Comparison of ENCODE assay signal across 28 mouse cellular contexts in the genomic region with DNA sequence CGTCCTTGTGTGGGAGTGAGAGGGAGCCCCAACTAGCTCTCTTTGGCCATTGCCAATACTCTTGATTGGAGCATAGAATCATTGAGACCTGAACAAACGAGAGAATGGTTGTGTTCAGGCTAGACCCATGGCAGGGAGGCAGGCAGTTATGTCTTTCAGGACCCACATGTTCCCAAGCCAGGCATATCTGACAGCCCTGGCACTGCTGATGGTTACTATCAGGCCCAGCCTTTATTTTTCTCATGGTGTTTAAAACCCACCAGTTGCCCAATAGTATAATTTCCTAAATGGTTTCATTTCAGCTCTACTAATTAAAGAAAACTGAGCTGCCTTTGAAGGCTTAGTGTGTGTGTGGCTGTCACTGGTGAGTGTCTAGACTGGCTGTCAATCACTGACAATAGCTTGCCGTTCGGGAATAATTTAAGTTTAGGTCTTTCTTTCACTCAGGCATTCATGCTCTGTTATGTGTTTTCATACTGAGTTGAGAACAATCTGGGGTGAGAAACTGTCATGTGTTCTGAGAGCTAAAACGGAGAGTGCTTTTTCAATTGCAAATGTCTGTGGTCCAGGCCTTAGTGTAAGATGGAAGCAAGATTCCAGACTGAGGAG. TPM values are rescaled to one million over a fixed set of nuclear protein-coding genes. Genes with fewer than 3 reads are reported as not detected.
A peak's percentile ranks its signal among the peaks of the same experiment; 100 is the strongest.
DNase-seq lines count a peak whose midpoint lies in the region; ATAC-seq lines count a peak whose summit lies in the region.
"Had no signal": no experiment of that assay in that cellular context is flagged by ENCODE, and none has a peak within 500 bp of the region (broad histone marks: within the 10 kb centered on the region; RNA-seq: fewer than 3 reads in every experiment).

No protein-coding gene starts in this region.

- DNase-seq in hindbrain, embryonic 10.5 days (ENCODE audit: low spot score): no peak
- DNase-seq in midbrain, embryonic 11.5 days (ENCODE audit: low spot score, missing footprints): no peak
- DNase-seq in midbrain, embryonic 14.5 days: no peak
- no peak for DNase-seq in liver, embryonic 11.5 days (ENCODE audit: low spot score)
- DNase-seq in retina, embryonic 14.5 days (ENCODE audit: low spot score): no peak
- DNase-seq: adrenal gland, postnatal 14 days; cerebellum, adult 2 months; cerebellum, postnatal 14 days; gastrocnemius, adult 2 months; gastrocnemius, postnatal 36 days; heart, adult 18-20 months; heart, postnatal 10 days; kidney, adult 8-10 months; kidney, postnatal 4 days; liver, embryonic 13.5 days; lung, adult 2 months; lung, postnatal 10 days; right cerebral cortex, postnatal 25 days had no signal

- no peak overlapping the region for H3K4me2 ChIP-seq in hindbrain, embryonic 13.5 days
- no peak overlapping the region for H3K4me2 ChIP-seq in midbrain, embryonic 11.5 days
- no peak overlapping the region for H3K4me2 ChIP-seq in midbrain, embryonic 14.5 days (ENCODE audit: low read length)
- H3K4me2 ChIP-seq in forebrain, embryonic 13.5 days: no peak overlapping the region
- H3K4me2 ChIP-seq in liver, embryonic 11.5 days: no peak overlapping the region
- H3K4me2 ChIP-seq: heart, embryonic 13.5 days; liver, embryonic 13.5 days; stomach, embryonic 15.5 days had no signal

- H3K4me3 ChIP-seq in hindbrain, embryonic 10.5 days: no peak overlapping the region
- no peak overlapping the region for H3K4me3 ChIP-seq in hindbrain, embryonic 13.5 days
- H3K4me3 ChIP-seq in midbrain, embryonic 11.5 days (ENCODE audit: low read depth, low read length): no peak overlapping the region
- H3K4me3 ChIP-seq in midbrain, embryonic 14.5 days (replicated peaks; ENCODE audit: low read depth, low read length): no peak overlapping the region
- no peak overlapping the region for H3K4me3 ChIP-seq in forebrain, embryonic 13.5 days
- no peak overlapping the region for H3K4me3 ChIP-seq in liver, embryonic 11.5 days (ENCODE audit: low read depth, low read length)
- H3K4me3 ChIP-seq: erythroblast, embryonic 14.5 days; gastrocnemius, adult 2 months; heart, embryonic 13.5 days; left cerebral cortex, adult 2 months; liver, embryonic 13.5 days; stomach, embryonic 15.5 days had no signal

- 37% methylated on average over 5 of the region's 5 CpGs for WGBS in hindbrain, embryonic 10.5 days
- 42% methylated on average over 5 of the region's 5 CpGs for WGBS in hindbrain, embryonic 13.5 days
- WGBS in midbrain, embryonic 11.5 days: 36% methylated on average over 5 of the region's 5 CpGs
- WGBS in midbrain, embryonic 14.5 days: 20% methylated on average over 5 of the region's 5 CpGs
- WGBS in forebrain, embryonic 13.5 days: 13% methylated on average over 5 of the region's 5 CpGs
- 67% methylated on average over 5 of the region's 5 CpGs for WGBS in liver, embryonic 11.5 days

- no peak for ATAC-seq in hindbrain, embryonic 13.5 days (ENCODE audit: low FRiP score)
- ATAC-seq in midbrain, embryonic 11.5 days (ENCODE audit: low FRiP score): 0 out of 2 replicates have a peak, but pooled peaks have one; percentile 24
- ATAC-seq in midbrain, embryonic 14.5 days (ENCODE audit: low FRiP score, low TSS enrichment): no peak
- ATAC-seq in forebrain, embryonic 13.5 days: peak; percentile 88
- no peak for ATAC-seq in liver, embryonic 11.5 days (replicated peaks; ENCODE audit: low FRiP score)
- ATAC-seq: intestine, embryonic 16.5 days; Patski had no signal

- peak overlapping the region; percentile 29 for H3K27ac ChIP-seq in hindbrain, embryonic 10.5 days
- H3K27ac ChIP-seq in hindbrain, embryonic 13.5 days: no peak overlapping the region
- no peak overlapping the region for H3K27ac ChIP-seq in midbrain, embryonic 11.5 days (ENCODE audit: low read depth, low read length)
- H3K27ac ChIP-seq in midbrain, embryonic 14.5 days (replicated peaks; ENCODE audit: low read depth, low read length): no peak overlapping the region
- H3K27ac ChIP-seq in forebrain, embryonic 13.5 days: no peak overlapping the region
- H3K27ac ChIP-seq in liver, embryonic 11.5 days (ENCODE audit: low read depth, low read length): no peak overlapping the region
- H3K27ac ChIP-seq: gastrocnemius, adult 2 months; heart, embryonic 13.5 days; kidney, postnatal 0 days; left cerebral cortex, adult 2 months; liver, embryonic 13.5 days; macrophage; stomach, embryonic 15.5 days had no signal

- H3K27me3 ChIP-seq in hindbrain, embryonic 10.5 days (ENCODE audit: insufficient read depth, poor library complexity, severe bottlenecking): no peaks in the 10 kb centered on the region
- H3K27me3 ChIP-seq in hindbrain, embryonic 13.5 days: no peaks in the 10 kb centered on the region
- H3K27me3 ChIP-seq in midbrain, embryonic 11.5 days (ENCODE audit: control insufficient read depth, insufficient read depth, low read length): no peaks in the 10 kb centered on the region
- no peaks in the 10 kb centered on the region for H3K27me3 ChIP-seq in midbrain, embryonic 14.5 days (ENCODE audit: control insufficient read depth, insufficient read depth, low read length)
- peaks cover 37% of the 10 kb centered on the region for H3K27me3 ChIP-seq in forebrain, embryonic 13.5 days
- no peaks in the 10 kb centered on the region for H3K27me3 ChIP-seq in liver, embryonic 11.5 days (replicated peaks; ENCODE audit: control insufficient read depth, insufficient read depth, low read length)
- H3K27me3 ChIP-seq: liver, embryonic 13.5 days; Patski; stomach, embryonic 15.5 days had no signal

- no peaks in the 10 kb centered on the region for H3K9me3 ChIP-seq in hindbrain, embryonic 10.5 days
- no peaks in the 10 kb centered on the region for H3K9me3 ChIP-seq in hindbrain, embryonic 13.5 days
- H3K9me3 ChIP-seq in midbrain, embryonic 11.5 days (ENCODE audit: control insufficient read depth, low read length): no peaks in the 10 kb centered on the region
- H3K9me3 ChIP-seq in midbrain, embryonic 14.5 days (ENCODE audit: control insufficient read depth, low read length): no peaks in the 10 kb centered on the region
- H3K9me3 ChIP-seq in forebrain, embryonic 13.5 days (replicated peaks): no peaks in the 10 kb centered on the region
- no peaks in the 10 kb centered on the region for H3K9me3 ChIP-seq in liver, embryonic 11.5 days (ENCODE audit: control insufficient read depth, low read length)
- H3K9me3 ChIP-seq: heart, embryonic 13.5 days; liver, embryonic 13.5 days; stomach, embryonic 15.5 days had no signal

- H3K9ac ChIP-seq in hindbrain, embryonic 13.5 days: no peak overlapping the region
- no peak overlapping the region for H3K9ac ChIP-seq in midbrain, embryonic 11.5 days (ENCODE audit: low read length)
- no peak overlapping the region for H3K9ac ChIP-seq in midbrain, embryonic 14.5 days (replicated peaks; ENCODE audit: low read length)
- no peak overlapping the region for H3K9ac ChIP-seq in forebrain, embryonic 13.5 days
- no peak overlapping the region for H3K9ac ChIP-seq in liver, embryonic 11.5 days (ENCODE audit: low read depth, low read length)
- H3K9ac ChIP-seq: heart, embryonic 13.5 days; liver, embryonic 13.5 days; stomach, embryonic 15.5 days had no signal

- no peaks in the 10 kb centered on the region for H3K36me3 ChIP-seq in hindbrain, embryonic 10.5 days
- H3K36me3 ChIP-seq in hindbrain, embryonic 13.5 days: no peaks in the 10 kb centered on the region
- no peaks in the 10 kb centered on the region for H3K36me3 ChIP-seq in midbrain, embryonic 11.5 days (ENCODE audit: control insufficient read depth, insufficient read depth, low read length)
- no peaks in the 10 kb centered on the region for H3K36me3 ChIP-seq in midbrain, embryonic 14.5 days (ENCODE audit: control insufficient read depth, insufficient read depth, low read length)
- H3K36me3 ChIP-seq in forebrain, embryonic 13.5 days (ENCODE audit: poor library complexity, severe bottlenecking): no peaks in the 10 kb centered on the region
- H3K36me3 ChIP-seq in liver, embryonic 11.5 days (ENCODE audit: control insufficient read depth, insufficient read depth, low read length): no peaks in the 10 kb centered on the region
- H3K36me3 ChIP-seq: heart, embryonic 13.5 days; liver, embryonic 13.5 days; stomach, embryonic 15.5 days had no signal

- peaks cover 36% of the 10 kb centered on the region for H3K4me1 ChIP-seq in hindbrain, embryonic 10.5 days (replicated peaks)
- no peaks in the 10 kb centered on the region for H3K4me1 ChIP-seq in hindbrain, embryonic 13.5 days (replicated peaks)
- no peaks in the 10 kb centered on the region for H3K4me1 ChIP-seq in midbrain, embryonic 11.5 days (ENCODE audit: control insufficient read depth, insufficient read depth, low read length)
- peaks cover 5% of the 10 kb centered on the region; the same call in 1 of the 2 replicates for H3K4me1 ChIP-seq in midbrain, embryonic 14.5 days (ENCODE audit: control insufficient read depth, insufficient read depth, low read length)
- H3K4me1 ChIP-seq in forebrain, embryonic 13.5 days: peaks cover 36% of the 10 kb centered on the region
- H3K4me1 ChIP-seq in liver, embryonic 11.5 days (replicated peaks; ENCODE audit: control insufficient read depth, insufficient read depth, low read length): no peaks in the 10 kb centered on the region
- H3K4me1 ChIP-seq: heart, embryonic 13.5 days; liver, embryonic 13.5 days; stomach, embryonic 15.5 days had no signal

RNA-seq across cellular contexts. Expression of a gene that starts 17.1 kb away (rescaled TPM):
- polyA plus RNA-seq in hindbrain, embryonic 10.5 days (2016; fragmentation: Nextera tagmentation; extraction: Ambion mirVana): 23.2 and 27.3 TPM in 2 replicates
- polyA plus RNA-seq in hindbrain, embryonic 13.5 days (2015; fragmentation: Nextera tagmentation; extraction: Ambion mirVana): 69.6 and 73.5 TPM in 2 replicates
- 43.2 and 46.5 TPM in 2 replicates for polyA plus RNA-seq in midbrain, embryonic 11.5 days (2014; fragmentation: Nextera tagmentation; extraction: Ambion mirVana)
- polyA plus RNA-seq in midbrain, embryonic 14.5 days (2014; fragmentation: Nextera tagmentation; extraction: Ambion mirVana): 146 and 148 TPM in 2 replicates
- 105 and 106 TPM in 2 replicates for polyA plus RNA-seq in forebrain, embryonic 13.5 days (2015; fragmentation: Nextera tagmentation; extraction: Ambion mirVana)
- 1.8 and 1.9 TPM in 2 replicates for polyA plus RNA-seq in liver, embryonic 11.5 days (2014; fragmentation: Nextera tagmentation; extraction: Ambion mirVana)
- polyA plus RNA-seq: erythroblast, embryonic 14.5 days; macrophage had no signal

Comparison
In these comparisons a context has a peak if more than half of its experiments do, and no peak if none do; other contexts are left out.
1. ATAC-seq: peak in midbrain, embryonic 11.5 days (single experiment) and forebrain, embryonic 13.5 days (single experiment); none in hindbrain, embryonic 13.5 days (single experiment), midbrain, embryonic 14.5 days (single experiment) and liver, embryonic 11.5 days (single experiment).